ENCODE assay signal across 8 mouse cellular contexts in genomic region chr16:16253326-16254074, GRCm38 (mm10). TPM values are rescaled to one million over a fixed set of nuclear protein-coding genes. Genes with fewer than 3 reads are reported as not detected.
A peak's percentile ranks its signal among the peaks of the same experiment; 100 is the strongest.
DNase-seq lines count a peak whose midpoint lies in the region; ATAC-seq and TF ChIP-seq lines count a peak whose summit lies in the region.

No protein-coding gene starts in this region.

- no peak overlapping the region for H3K4me2 ChIP-seq in kidney, postnatal 0 days (ENCODE audit: low read length)
- H3K4me2 ChIP-seq in forebrain, embryonic 15.5 days (replicated peaks), result no peak overlapping the region
- no peak overlapping the region for H3K4me2 ChIP-seq in intestine, postnatal 0 days (replicated peaks; ENCODE audit: low read depth)
- H3K4me2 ChIP-seq in stomach, postnatal 0 days (replicated peaks; ENCODE audit: low read depth), result no peak overlapping the region

- no peaks in the 10 kb centered on the region for H3K36me3 ChIP-seq in kidney, postnatal 0 days (ENCODE audit: insufficient read depth, low read length)
- H3K36me3 ChIP-seq in forebrain, embryonic 15.5 days, result no peaks in the 10 kb centered on the region
- H3K36me3 ChIP-seq in intestine, postnatal 0 days (ENCODE audit: control insufficient read depth, insufficient read depth), result 0 out of 2 replicates have a peak, but pooled peaks cover 7% of the 10 kb centered on the region
- no peaks in the 10 kb centered on the region for H3K36me3 ChIP-seq in stomach, postnatal 0 days (ENCODE audit: control insufficient read depth, insufficient read depth, low read length)

- no peaks in the 10 kb centered on the region for H3K4me1 ChIP-seq in kidney, postnatal 0 days (replicated peaks; ENCODE audit: insufficient read depth, low read length)
- H3K4me1 ChIP-seq in forebrain, embryonic 15.5 days, result no peaks in the 10 kb centered on the region
- no peaks in the 10 kb centered on the region for H3K4me1 ChIP-seq in intestine, postnatal 0 days (replicated peaks; ENCODE audit: control insufficient read depth, insufficient read depth, low read length)
- no peaks in the 10 kb centered on the region for H3K4me1 ChIP-seq in stomach, postnatal 0 days (replicated peaks; ENCODE audit: control insufficient read depth, insufficient read depth)

- TF ChIP-seq EP300 in stomach, postnatal 0 days (optimal IDR thresholded peaks at IDR 0.05), result no peak

- H3K9ac ChIP-seq in kidney, postnatal 0 days (ENCODE audit: low read depth, low read length), result no peak overlapping the region
- H3K9ac ChIP-seq in forebrain, embryonic 15.5 days (replicated peaks), result no peak overlapping the region
- H3K9ac ChIP-seq in intestine, postnatal 0 days (ENCODE audit: low read depth, low read length), result no peak overlapping the region
- no peak overlapping the region for H3K9ac ChIP-seq in stomach, postnatal 0 days (ENCODE audit: low read length)

- no peaks in the 10 kb centered on the region for H3K27me3 ChIP-seq in kidney, postnatal 0 days (ENCODE audit: insufficient read depth, low read length)
- H3K27me3 ChIP-seq in forebrain, embryonic 15.5 days, result no peaks in the 10 kb centered on the region
- no peaks in the 10 kb centered on the region for H3K27me3 ChIP-seq in intestine, postnatal 0 days (replicated peaks; ENCODE audit: control insufficient read depth, insufficient read depth, low read length)
- no peaks in the 10 kb centered on the region for H3K27me3 ChIP-seq in stomach, postnatal 0 days (ENCODE audit: control insufficient read depth, insufficient read depth, low read length)

- no peak overlapping the region for H3K27ac ChIP-seq in kidney, postnatal 0 days
- no peak overlapping the region for H3K27ac ChIP-seq in forebrain, embryonic 15.5 days (replicated peaks)
- no peak overlapping the region for H3K27ac ChIP-seq in intestine, postnatal 0 days (ENCODE audit: low read depth, low read length)
- H3K27ac ChIP-seq in stomach, postnatal 0 days (replicated peaks), result no peak overlapping the region

- ATAC-seq in kidney, postnatal 0 days (replicated peaks; ENCODE audit: low FRiP score, low read depth), result peak; percentile 78; the same call in 1 of the 2 replicates
- 0 out of 2 replicates have a peak, but pooled peaks have one; percentile 48 for ATAC-seq in forebrain, embryonic 15.5 days (replicated peaks)
- no peak for ATAC-seq in intestine, postnatal 0 days
- ATAC-seq in stomach, postnatal 0 days (ENCODE audit: low FRiP score, low TSS enrichment), result no peak

- DNase-seq in kidney, postnatal 0 days (ENCODE audit: low spot score), result peak; percentile 73
- no peak for DNase-seq in kidney, adult 18-20 months
- peak; percentile 7 for DNase-seq in brain, adult 2 months (ENCODE audit: low read depth, low spot score)
- DNase-seq in heart, postnatal 4 days, result peak; percentile 57
- no peak for DNase-seq in adrenal gland, adult 2 months
- no peak for DNase-seq in stomach, postnatal 0 days (ENCODE audit: low spot score)

- no peak for TF ChIP-seq CTCF in kidney, postnatal 0 days (IDR thresholded peaks at IDR 0.05; ENCODE audit: low read depth)
- no peak for TF ChIP-seq CTCF in intestine, postnatal 0 days (IDR thresholded peaks at IDR 0.05; ENCODE audit: low read depth)
- TF ChIP-seq CTCF in stomach, postnatal 0 days (IDR thresholded peaks at IDR 0.05; ENCODE audit: low read depth), result no peak

- no peaks in the 10 kb centered on the region for H3K9me3 ChIP-seq in kidney, postnatal 0 days (replicated peaks; ENCODE audit: low read length)
- no peaks in the 10 kb centered on the region for H3K9me3 ChIP-seq in forebrain, embryonic 15.5 days
- H3K9me3 ChIP-seq in intestine, postnatal 0 days (ENCODE audit: control insufficient read depth), result no peaks in the 10 kb centered on the region
- H3K9me3 ChIP-seq in stomach, postnatal 0 days (ENCODE audit: control insufficient read depth, low read length), result no peaks in the 10 kb centered on the region

- H3K4me3 ChIP-seq in kidney, postnatal 0 days (replicated peaks; ENCODE audit: low read depth, low read length), result no peak overlapping the region
- H3K4me3 ChIP-seq in forebrain, embryonic 15.5 days, result no peak overlapping the region
- H3K4me3 ChIP-seq in intestine, postnatal 0 days (ENCODE audit: low read depth, low read length), result no peak overlapping the region
- H3K4me3 ChIP-seq in stomach, postnatal 0 days (ENCODE audit: low read depth, low read length), result no peak overlapping the region

- 26% methylated on average over 4 of the region's 4 CpGs for WGBS in kidney, postnatal 0 days
- 18% methylated on average over 4 of the region's 4 CpGs for WGBS in forebrain, embryonic 15.5 days
- 63% methylated on average over 4 of the region's 4 CpGs for WGBS in intestine, postnatal 0 days
- WGBS in stomach, postnatal 0 days, result 40% methylated on average over 4 of the region's 4 CpGs

RNA-seq across cellular contexts. Expression of gene Pkp2, which starts 40.4 kb away (rescaled TPM):
- 14.0 and 14.6 TPM in 2 replicates for polyA plus RNA-seq in kidney, postnatal 0 days (2015; fragmentation: Nextera tagmentation; extraction: Ambion mirVana)
- 0.70 and 1.0 TPM in 2 replicates for polyA plus RNA-seq in forebrain, embryonic 15.5 days (2015; fragmentation: Nextera tagmentation; extraction: Ambion mirVana)
- 100 to 1,000 TPM; 160 to 171 TPM for total RNA-seq in heart, postnatal 4 days (2021)
- 1 to 10 TPM; 3.0 to 4.1 TPM for total RNA-seq in adrenal gland, adult 2 months (2021)
- polyA plus RNA-seq in adrenal gland, adult 2 months (2012; rRNA removed), result 3.6 and 5.7 TPM in 2 replicates
- polyA plus RNA-seq in intestine, postnatal 0 days (2015; fragmentation: Nextera tagmentation; extraction: Ambion mirVana), result 14.9 and 15.5 TPM in 2 replicates
- polyA plus RNA-seq in stomach, postnatal 0 days (2015; fragmentation: Nextera tagmentation; extraction: Ambion mirVana), result 12.5 and 14.8 TPM in 2 replicates

RNA-seq across cellular contexts. Expression of gene Yars2, which starts 49.3 kb away (rescaled TPM):
- 37.0 and 40.2 TPM in 2 replicates for polyA plus RNA-seq in kidney, postnatal 0 days (2015; fragmentation: Nextera tagmentation; extraction: Ambion mirVana)
- 26.7 and 28.0 TPM in 2 replicates for polyA plus RNA-seq in forebrain, embryonic 15.5 days (2015; fragmentation: Nextera tagmentation; extraction: Ambion mirVana)
- total RNA-seq in heart, postnatal 4 days (2021), result 10 to 100 TPM; 30.8 to 35.1 TPM
- 10 to 100 TPM; 33.1 to 37.7 TPM for total RNA-seq in adrenal gland, adult 2 months (2021)
- 69.5 and 88.0 TPM in 2 replicates for polyA plus RNA-seq in adrenal gland, adult 2 months (2012; rRNA removed)
- 15.4 and 18.3 TPM in 2 replicates for polyA plus RNA-seq in intestine, postnatal 0 days (2015; fragmentation: Nextera tagmentation; extraction: Ambion mirVana)
- polyA plus RNA-seq in stomach, postnatal 0 days (2015; fragmentation: Nextera tagmentation; extraction: Ambion mirVana), result 22.6 and 25.0 TPM in 2 replicates

Comparison
In these comparisons a context has a peak if more than half of its experiments do, and no peak if none do; other contexts are left out.
1. DNase-seq: peak in kidney, postnatal 0 days (single experiment), brain, adult 2 months (single experiment) and heart, postnatal 4 days (single experiment); none in kidney, adult 18-20 months (single experiment), adrenal gland, adult 2 months (single experiment) and stomach, postnatal 0 days (single experiment).
2. ATAC-seq: peak in kidney, postnatal 0 days (single experiment) and forebrain, embryonic 15.5 days (single experiment); none in intestine, postnatal 0 days (single experiment) and stomach, postnatal 0 days (single experiment).